Mouse (Mus musculus) intestine, postnatal 0 days (tissue): ENCODE data around the gene Polr1c. TPM values are rescaled to one million over a fixed set of nuclear protein-coding genes. Genes with fewer than 3 reads are reported as not detected.

Source experiments
- ATAC-seq: fragments of 200-750 bp; cut with Nextera tagmentation; 2 replicates; pipeline ENCODE4 v1.8.0; 2017; ENCODE audit warnings: mild to moderate bottlenecking, moderate TSS enrichment, moderate library complexity
- H3K27ac ChIP-seq: fragments of 300-500 bp; sonication (generic); 2 replicates; pipeline ENCODE4 v1.5.1; 2014; ENCODE audit warnings: mild to moderate bottlenecking, low read depth, low read length, moderate library complexity
- H3K27me3 ChIP-seq: fragments of 300-500 bp; sonication (generic); replicated peaks from 2 replicates; pipeline ENCODE4 v1.6.1; 2014; ENCODE audit warnings: low read length, mixed read lengths; ENCODE audit not compliant: control insufficient read depth, insufficient read depth
- H3K36me3 ChIP-seq: fragments of 300-500 bp; sonication (generic); 2 replicates; pipeline ENCODE4 v1.6.1; 2014; ENCODE audit warnings: mild to moderate bottlenecking, moderate library complexity; ENCODE audit not compliant: control insufficient read depth, insufficient read depth
- H3K4me1 ChIP-seq: fragments of 300-500 bp; sonication (generic); replicated peaks from 2 replicates; pipeline ENCODE4 v1.6.1; 2014; ENCODE audit warnings: antibody characterized with exemption, low read length, mixed read lengths; ENCODE audit not compliant: control insufficient read depth, insufficient read depth
- H3K4me2 ChIP-seq: fragments of 300-500 bp; sonication (generic); replicated peaks from 2 replicates; pipeline ENCODE4 v1.6.1; 2014; ENCODE audit warnings: low read depth, mild to moderate bottlenecking, moderate library complexity
- H3K4me3 ChIP-seq: fragments of 300-500 bp; sonication (generic); 2 replicates; pipeline ENCODE4 v1.5.1; 2014; ENCODE audit warnings: low read depth, low read length
- H3K9ac ChIP-seq: fragments of 300-500 bp; sonication (generic); 2 replicates; pipeline ENCODE4 v1.6.1; 2014; ENCODE audit warnings: mild to moderate bottlenecking, low read depth, low read length
- H3K9me3 ChIP-seq: fragments of 300-500 bp; sonication (generic); 2 replicates; pipeline ENCODE4 v1.6.1; 2016; ENCODE audit warnings: mixed run types; ENCODE audit not compliant: control insufficient read depth
- CTCF ChIP-seq: sonication (generic); IDR thresholded peaks from 2 replicates; pipeline ENCODE4 v1.5.1; 2016; ENCODE audit warnings: low read depth, mild to moderate bottlenecking, control low read depth, antibody characterized with exemption, moderate library complexity
- WGBS: fragments of 180-500 bp; shearing (Covaris S2); extraction: QIAGEN DNeasy Blood & Tissue Kit; methylation state at CpG from one replicate; pipeline ENCODE4 v1.1.7; 2014; 5-methylcytosine and 5-hydroxymethylcytosine counted together
- polyA plus RNA-seq: library from polyadenylated mRNA; unstranded; fragments of >200 nt; fragmentation: Nextera tagmentation; extraction: Ambion mirVana; gene quantifications from 2 replicates; pipeline ENCODE4 v1.2.1, GENCODE M21; 2015

The Polr1c gene
- polyA plus RNA-seq, 1 experiment from 2014 or later, result 32.1 TPM

DNA sequence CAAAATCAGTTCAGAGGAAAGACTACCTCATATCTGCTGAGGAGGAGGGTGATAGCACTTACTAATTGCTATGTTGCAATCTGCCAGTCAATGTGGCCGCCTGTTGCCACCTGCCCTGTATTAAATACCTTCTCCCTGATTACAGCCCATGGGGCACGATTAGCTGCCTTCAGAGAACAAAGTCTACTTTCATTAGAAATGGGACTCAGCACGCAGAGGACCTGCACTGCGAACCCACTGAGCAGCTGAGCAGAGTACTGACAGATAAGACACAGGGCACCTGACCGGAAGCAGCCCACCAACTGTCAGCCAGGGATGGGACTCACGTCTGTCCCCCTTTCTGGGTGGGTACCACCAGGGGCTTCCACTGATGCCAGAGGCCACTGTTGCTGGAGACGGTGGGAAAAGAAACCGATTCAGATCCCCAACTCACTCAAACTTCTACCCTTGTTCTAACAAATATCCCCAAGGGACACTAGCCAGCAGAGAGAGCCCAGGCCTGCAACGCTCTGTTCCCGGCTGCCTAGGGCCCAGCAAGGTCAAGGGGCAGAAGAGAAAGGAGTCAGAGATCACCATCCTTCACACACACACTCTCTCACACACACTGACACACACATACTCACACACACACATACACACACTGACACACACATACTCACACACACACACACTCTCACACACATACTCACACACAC is 20.3 kb upstream of the Polr1c start:
- Histone ChIP-seq H3K27me3 (no peaks in the 10 kb centered on the region), H3K27ac (peak overlapping the region; percentile 81), H3K9me3 (no peaks in the 10 kb centered on the region), H3K4me3 (no peak overlapping the region), H3K9ac (peak overlapping the region; percentile 27), H3K4me2 (peak overlapping the region; percentile 60), H3K36me3 (peaks cover 56% of the 10 kb centered on the region), H3K4me1 (peaks cover 9% of the 10 kb centered on the region)
- 36% methylated on average over 10 of the region's 10 CpGs for WGBS
- no peak for TF ChIP-seq CTCF
- peak; percentile 79 for ATAC-seq

GRCm38 (mm10) chr17:46267511-46267910 is 19.7 kb upstream of the Polr1c start:
- Histone ChIP-seq H3K4me2 (peak overlapping the region; percentile 60), H3K27ac (peak overlapping the region; percentile 81), H3K9me3 (no peaks in the 10 kb centered on the region), H3K36me3 (peaks cover 62% of the 10 kb centered on the region), H3K4me3 (no peak overlapping the region), H3K9ac (peak overlapping the region; percentile 27; the same call in 1 of the 2 replicates), H3K4me1 (peaks cover 9% of the 10 kb centered on the region), H3K27me3 (no peaks in the 10 kb centered on the region)
- no peak for TF ChIP-seq CTCF
- WGBS, result 60% methylated on average over 7 of the region's 7 CpGs
- 0 out of 2 replicates have a peak, but pooled peaks have one; percentile 8 for ATAC-seq

DNA sequence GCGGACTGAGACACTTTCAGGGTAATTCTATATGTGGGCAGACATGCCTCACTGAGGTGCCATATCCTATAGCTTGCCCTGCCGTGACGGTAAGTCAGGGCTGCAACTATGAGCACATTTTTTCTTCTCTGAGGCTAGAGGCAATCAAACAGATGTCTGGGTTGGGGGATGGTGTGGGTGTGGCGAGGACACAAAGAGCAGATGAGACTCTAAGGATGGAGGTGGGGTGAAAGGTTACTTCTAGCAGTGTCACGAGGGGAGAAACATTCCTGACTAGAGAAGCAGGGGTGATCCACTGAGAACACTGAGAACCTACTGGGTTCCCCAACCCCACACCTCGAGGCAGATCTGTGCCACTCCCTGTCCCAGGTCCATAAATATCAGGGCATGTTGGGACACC is 19.1 kb upstream of the Polr1c start:
- Histone ChIP-seq H3K4me3 (no peak overlapping the region), H3K27ac (peak overlapping the region; percentile 81), H3K4me1 (peaks cover 9% of the 10 kb centered on the region), H3K4me2 (peak overlapping the region; percentile 60; the same call in 1 of the 2 replicates), H3K9ac (peak overlapping the region; percentile 37; the same call in 1 of the 2 replicates), H3K36me3 (peaks cover 68% of the 10 kb centered on the region), H3K27me3 (no peaks in the 10 kb centered on the region), H3K9me3 (no peaks in the 10 kb centered on the region)
- ATAC-seq, result peak; percentile 17
- TF ChIP-seq CTCF, result no peak
- WGBS, result 45% methylated on average over 6 of the region's 6 CpGs

DNA sequence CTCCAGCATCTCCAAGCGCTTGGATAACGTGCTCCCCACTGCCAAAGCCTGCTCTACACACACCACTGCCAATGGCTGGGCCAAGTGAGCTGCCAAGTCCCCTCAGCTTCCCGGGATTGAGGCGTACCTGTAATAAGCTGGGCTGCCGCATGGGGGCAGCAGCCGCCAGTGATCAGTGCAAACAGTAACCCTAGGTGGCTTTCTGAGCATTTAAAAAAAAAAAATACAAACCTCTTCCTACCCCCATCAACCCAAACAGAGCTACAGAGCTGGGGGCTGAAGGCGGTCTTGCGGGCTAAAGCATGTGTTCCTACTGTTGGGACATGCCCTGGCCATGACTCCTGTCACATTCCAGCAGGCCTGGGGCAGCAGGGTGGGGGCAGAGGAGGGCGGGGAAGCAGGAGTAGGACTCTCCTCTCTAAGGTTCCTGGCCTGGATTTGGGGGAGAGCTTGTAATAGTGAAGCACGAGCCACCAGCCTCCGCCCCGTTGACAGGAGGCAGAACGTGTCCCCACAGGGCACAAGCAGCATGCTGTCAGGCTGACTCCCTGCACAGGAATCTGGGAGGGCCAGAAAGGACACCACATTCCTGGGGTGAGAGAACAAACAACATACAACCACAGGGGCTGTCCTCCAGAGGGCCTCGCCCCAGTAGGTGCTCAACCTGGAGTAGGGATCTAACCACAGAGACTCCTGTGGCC is 18.2 kb upstream of the Polr1c start:
- Histone ChIP-seq H3K4me3 (no peak overlapping the region), H3K9ac (no peak overlapping the region), H3K9me3 (no peaks in the 10 kb centered on the region), H3K4me2 (no peak overlapping the region), H3K27ac (peak overlapping the region; percentile 81; the same call in 1 of the 2 replicates), H3K36me3 (peaks cover 68% of the 10 kb centered on the region), H3K27me3 (no peaks in the 10 kb centered on the region), H3K4me1 (peaks cover 9% of the 10 kb centered on the region)
- no peak for ATAC-seq
- 27% methylated on average over 14 of the region's 14 CpGs for WGBS
- TF ChIP-seq CTCF, result peak; percentile 93

GRCm38 (mm10) chr17:46265502-46265901 is 17.6 kb upstream of the Polr1c start:
- Histone ChIP-seq H3K4me3 (no peak overlapping the region), H3K4me1 (peaks cover 9% of the 10 kb centered on the region), H3K27me3 (no peaks in the 10 kb centered on the region), H3K27ac (no peak overlapping the region), H3K9ac (no peak overlapping the region), H3K9me3 (no peaks in the 10 kb centered on the region), H3K4me2 (no peak overlapping the region), H3K36me3 (peaks cover 69% of the 10 kb centered on the region)
- ATAC-seq, result no peak
- 87% methylated on average over 12 of the region's 12 CpGs for WGBS
- no peak for TF ChIP-seq CTCF

DNA sequence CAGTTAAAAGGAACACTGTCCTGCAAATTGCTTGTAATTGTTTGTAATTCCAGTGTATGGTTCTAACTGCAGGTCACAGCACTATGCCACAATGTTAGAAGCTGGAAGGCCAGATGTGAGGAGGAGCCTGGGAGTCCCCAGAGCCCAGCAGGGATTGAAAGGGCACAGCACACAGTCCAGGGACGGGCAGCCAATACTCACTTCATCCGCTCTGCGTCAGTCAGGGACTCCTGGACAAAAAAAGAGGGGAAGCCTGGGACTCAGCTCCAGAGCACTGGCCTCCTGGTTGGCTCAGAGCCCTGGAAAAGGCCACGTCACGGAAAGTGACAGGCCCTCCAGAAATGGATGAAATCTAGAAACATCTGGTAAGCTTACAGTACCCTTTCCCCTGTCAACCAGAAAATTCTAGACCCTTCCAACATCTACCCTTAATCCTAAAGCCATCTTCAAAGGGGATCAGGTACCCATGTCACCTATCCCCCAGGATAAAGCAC is 14.4 kb upstream of the Polr1c start:
- Histone ChIP-seq H3K27ac (no peak overlapping the region), H3K9ac (no peak overlapping the region), H3K9me3 (no peaks in the 10 kb centered on the region), H3K4me1 (peaks cover 9% of the 10 kb centered on the region), H3K4me2 (no peak overlapping the region), H3K27me3 (no peaks in the 10 kb centered on the region), H3K36me3 (peaks cover 93% of the 10 kb centered on the region), H3K4me3 (no peak overlapping the region)
- no peak for ATAC-seq
- TF ChIP-seq CTCF, result no peak
- WGBS, result 93% methylated on average over 5 of the region's 5 CpGs
